Mouse (Mus musculus): ENCODE data around the gene Slc44a3.

Gene Slc44a3

DNA sequence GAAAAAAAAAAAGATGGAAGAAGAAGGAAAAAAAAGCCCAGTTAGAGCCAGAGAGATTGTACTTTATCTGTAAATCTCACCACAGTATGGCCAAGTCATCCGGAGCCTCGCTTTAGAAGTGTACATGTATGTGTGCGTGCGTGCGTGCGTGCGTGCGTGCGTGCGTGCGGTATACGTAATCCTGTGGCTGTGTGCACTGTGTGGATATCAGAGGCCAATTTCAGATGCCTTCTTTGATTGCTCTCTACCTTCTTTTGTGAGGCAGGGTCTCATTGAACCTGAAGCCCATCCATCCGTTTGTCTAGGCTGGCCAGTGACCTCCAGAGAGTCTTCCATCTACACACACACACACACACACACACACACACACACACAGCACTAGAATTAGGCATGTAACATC, 70.7 kb downstream of the Slc44a3 start:
- in situ Hi-C loops (cut with MboI), result no loop called here

DNA sequence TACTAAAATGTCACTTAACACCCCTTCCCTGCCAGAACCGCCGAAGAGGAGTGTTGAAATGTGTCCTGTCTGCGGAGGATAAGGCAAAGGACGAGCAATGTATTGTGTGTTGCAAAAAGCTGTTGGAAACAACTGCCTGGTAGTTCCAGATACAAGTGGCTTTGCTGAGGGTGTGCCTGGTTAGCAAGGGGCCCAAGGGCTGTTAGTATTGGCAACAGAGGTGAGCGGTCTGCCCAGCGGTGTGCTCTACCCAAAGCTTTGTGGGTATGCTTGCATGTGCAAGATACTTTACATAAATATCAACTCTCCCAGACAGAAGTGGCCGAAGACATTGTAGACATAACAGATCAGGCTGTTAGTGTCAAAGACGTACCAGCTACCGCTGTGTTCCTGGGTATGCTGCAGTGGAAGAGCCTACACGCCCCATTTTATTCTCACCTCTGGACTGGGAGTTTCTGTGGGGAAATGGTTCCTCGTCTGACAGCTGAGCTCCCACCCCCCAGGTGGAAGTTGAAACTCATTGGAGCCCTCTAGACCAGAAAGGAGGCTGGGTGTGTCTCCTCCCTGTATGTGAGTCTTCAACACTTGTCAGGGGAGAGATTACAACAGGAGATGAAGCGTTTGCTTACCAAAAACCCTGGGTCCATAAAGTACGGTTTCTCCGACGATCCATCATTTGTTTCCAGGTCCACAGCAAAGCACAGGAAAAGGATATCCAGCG, 71.6 kb downstream of the Slc44a3 start:
- in situ Hi-C loops (cut with MboI), result no loop called here

DNA sequence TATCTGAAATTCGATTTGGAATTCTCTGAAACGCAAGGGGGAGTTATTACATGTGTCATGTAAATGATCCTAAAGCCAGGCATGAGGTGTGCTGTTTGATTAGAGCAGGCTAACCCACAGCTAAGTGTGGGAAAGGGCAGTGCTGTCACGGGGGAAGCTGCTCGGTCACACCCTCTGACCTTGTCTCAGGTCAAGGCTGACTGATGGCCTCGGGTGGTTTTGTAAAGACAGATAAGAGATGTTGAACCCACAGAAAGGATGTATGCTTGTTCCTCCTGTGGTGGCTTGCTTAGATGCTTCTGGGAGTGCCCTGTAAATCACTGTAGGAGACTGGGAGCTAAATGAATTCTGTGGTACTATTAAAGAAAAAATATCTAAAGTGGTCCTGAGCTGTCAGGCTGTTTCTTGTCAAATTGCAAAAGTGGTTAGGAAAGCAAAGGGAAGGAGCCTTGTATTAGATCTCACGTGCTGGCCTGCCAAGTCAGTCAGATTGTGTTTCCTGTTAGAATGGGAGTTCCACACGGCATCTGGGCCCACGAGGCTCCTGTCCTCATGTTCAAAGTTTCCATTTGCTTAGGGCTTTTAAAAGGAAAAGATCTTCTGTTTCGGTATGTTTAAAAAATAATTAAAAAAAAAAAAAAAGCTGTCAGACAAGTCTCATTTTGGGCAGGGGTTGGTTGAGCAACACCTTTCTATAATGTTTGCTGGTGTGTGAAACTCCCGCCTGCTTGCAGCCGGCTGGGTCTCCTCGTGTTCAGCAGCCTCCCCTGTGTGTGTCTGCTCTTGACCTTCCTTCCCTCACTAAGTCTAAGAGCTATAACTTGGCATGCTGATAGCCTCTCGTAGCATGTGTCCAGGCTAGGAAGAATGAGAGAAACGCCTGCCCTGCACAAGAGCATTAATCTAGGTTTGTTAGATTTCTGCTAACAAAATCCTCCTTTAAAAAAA, 73.4 kb downstream of the Slc44a3 start:
- in situ Hi-C loops (cut with MboI), result no loop called here

DNA sequence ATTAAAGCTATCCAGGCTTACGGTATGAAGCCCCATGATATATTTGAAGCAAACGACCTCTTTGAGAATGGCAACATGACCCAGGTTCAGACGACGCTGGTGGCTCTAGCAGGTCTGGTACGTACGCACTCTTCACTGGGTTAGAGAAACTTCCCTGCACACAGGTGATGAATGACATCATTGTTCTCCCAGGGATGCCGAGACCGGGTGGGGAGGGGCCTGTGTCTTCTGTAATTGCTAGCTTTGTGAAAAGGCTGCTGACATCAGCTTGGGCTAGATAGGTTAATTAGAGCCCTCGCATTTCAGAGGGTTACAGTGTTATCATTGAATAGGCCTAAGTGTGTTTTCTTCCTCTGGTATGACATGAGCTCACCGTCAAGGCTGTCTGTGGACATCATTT, 80.8 kb downstream of the Slc44a3 start:
- in situ Hi-C loops (cut with MboI), result no loop called here

DNA sequence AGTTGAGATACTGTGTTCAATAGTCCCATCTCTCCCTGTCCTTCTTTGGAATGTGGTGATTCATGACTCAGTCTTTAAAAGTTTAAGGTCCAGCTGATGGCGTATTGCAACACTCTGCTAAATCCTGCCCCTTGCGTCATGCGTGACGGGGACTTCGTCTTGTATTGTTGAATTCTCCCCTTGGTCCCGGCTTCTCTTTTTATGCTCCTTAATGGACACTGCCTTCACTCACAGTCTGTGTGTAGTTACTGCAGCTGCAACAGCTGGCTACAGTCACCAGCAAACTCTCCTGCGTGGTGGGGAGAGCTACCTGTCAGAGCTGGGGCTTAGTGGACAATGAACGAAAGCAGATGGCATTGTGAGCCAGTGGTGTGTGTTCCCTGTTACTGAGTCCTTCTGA, 82.7 kb downstream of the Slc44a3 start:
- in situ Hi-C loops (cut with MboI), result no loop called here

DNA sequence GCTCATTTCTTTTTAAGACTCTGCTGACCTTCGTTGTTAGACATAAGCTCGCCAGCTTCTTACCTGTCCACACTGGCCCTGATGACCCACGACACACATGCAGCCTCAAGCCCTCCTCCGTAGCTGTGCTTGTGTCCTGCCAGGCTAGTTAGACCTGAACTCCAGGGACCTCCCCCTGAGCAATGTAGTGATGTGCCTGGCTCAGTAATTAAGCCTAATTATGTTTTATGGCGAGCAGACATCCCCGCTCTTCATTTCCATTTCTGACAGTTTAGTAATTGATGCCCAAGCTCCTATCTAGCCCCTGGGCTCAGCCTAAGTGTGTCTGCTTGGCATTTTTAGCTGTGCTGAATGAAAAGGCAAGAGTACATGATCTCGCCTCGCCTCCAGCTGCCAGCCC, 83.6 kb downstream of the Slc44a3 start:
- in situ Hi-C loops (cut with MboI), result no loop called here

DNA sequence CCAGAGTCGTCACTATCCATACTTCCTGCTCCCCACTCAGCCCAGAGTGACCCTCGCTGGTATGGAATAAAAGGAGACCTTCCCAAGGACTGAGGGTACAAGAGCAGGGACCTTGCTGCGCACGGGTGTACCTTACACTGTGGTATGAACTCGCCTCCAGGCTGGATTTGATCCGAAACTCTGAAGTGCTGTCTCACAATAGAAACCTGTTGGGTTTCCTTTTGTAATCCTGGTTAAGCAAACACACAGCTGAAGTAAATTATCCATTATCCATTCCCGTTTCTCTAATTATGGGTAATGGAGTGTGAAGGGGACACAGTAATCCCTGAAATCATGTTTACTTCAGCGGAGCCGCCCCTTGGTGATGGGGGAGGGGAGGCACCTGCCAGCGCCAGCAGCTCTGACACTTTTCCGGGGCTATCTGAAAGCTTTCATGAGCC, 84.2 kb downstream of the Slc44a3 start:
- in situ Hi-C loops (cut with MboI), result no loop called here

DNA sequence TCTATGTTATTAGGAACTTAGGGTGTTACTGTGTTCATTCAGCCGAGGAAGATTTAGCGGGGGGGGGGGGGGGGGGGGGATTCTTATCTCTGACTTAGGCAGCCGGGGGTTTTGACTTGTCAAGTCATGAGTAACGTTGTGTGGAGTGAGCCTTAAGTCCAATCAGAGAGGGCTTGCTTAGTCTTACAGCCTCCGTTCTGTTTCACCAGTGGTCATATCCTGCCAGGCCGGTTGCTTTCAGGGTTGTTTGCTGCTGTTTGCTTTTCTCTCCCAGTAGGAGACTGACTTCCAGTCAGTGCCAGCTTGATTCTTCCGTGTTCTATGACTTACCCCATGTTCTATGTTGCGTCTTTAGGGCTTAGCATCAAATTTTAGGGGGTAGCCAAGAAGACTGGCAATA, 85.8 kb downstream of the Slc44a3 start:
- in situ Hi-C loops (cut with MboI), result no loop called here

DNA sequence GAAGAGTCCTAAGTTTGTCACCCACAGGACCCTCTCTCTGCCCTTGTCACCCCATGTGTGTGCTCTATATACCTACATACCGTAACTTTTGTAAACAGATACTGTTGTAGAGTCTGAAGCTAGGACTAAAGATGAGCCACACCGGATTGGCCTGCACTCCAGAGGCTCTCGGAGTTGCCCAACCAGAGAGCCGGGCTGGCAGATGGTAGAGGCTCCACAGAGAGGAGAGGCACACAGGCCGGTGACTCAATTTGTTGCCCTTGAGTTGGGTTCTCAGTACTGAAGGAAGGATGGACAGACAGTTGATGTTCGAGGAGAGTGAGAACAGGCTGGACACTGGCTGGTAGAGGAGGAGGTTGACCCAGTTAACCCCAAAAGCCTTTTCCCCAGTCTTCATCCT, 87.8 kb downstream of the Slc44a3 start:
- in situ Hi-C loops (cut with MboI), result no loop called here

DNA sequence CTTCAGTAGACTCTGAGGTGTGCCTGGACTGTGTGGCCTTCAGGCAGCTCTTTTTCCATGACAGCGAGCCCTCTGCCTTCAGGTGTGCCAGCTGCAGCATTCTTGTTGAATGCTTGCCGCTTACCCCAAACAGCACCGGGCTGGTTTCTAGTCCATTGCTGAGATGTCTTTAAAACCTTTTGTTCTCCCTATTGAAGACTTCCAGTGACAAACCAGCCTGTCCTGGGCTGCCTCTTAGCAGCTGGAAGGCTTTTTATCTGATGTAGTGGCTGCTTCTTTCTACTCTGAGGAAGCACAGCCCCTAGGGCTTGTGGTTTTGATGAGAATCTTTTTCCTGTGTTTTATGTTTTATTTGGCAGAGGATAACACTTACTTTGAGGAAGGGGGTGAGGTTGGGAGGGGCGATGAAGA, 88.3 kb downstream of the Slc44a3 start:
- in situ Hi-C loops (cut with MboI), result no loop called here

DNA sequence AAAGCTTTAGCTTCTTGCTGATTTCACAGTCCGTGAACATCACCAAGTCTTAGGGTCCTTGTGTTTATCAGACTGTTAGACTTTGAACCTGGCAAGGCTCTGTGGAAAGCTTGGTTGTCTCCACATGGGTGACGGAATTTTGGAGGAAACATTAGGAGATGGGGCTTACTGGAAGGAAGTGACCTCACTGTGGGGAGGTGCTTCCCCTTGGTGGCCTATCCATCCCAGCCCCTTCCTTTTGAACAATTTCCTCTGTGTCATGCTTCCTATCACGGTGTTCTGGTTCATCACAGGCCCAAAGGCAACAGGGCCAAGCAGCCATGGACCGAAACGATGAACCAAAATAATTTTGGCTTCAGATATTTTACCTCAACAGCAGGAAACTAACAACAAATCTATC, 89.9 kb downstream of the Slc44a3 start:
- in situ Hi-C loops (cut with MboI), result no loop called here

DNA sequence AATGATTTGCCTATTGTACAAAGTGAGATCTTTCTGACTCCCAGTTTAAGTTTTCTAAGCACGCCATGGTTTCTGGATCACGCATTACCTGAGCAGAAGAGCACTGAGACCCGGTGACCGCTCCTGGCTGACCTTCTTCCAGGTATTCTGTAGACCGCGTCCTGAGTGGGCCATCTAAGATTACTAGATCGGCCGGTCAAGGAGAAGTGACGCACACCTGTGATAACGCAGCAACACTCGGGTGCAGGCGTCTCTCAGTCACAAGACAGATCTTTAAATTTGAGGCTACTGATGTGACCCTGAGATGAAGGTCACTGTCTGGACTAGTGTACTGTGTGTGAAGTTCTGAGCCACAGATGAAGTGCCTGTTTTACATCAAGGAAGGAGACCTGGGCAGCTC, 90.7 kb downstream of the Slc44a3 start:
- in situ Hi-C loops (cut with MboI), result no loop called here

DNA sequence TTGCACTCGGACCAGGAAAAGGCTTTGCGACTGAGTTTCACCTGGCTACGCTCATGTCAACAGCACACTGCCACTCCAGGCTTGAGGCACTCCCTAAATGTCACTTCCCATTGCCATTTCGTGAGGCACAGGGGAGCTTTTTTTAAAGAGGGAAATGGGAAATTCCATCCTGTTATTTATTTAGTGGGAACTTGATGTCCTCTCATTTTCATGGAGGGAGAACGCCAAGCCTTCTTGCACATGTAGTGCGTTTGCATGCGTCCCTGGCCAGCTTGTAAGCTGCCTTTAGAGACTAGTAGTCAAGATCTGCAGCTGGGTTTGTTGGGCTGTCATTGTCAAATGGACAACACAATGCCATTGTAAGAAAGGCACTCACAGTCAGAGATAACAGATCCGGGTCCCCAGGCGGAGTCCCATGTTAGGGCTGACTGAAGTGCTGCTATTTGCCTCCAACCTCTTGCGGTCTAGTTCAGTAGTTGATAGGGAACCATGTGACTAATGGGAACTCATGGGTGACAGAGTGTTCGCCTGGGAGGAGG, 92.5 kb downstream of the Slc44a3 start:
- in situ Hi-C loops (cut with MboI), result no loop called here

DNA sequence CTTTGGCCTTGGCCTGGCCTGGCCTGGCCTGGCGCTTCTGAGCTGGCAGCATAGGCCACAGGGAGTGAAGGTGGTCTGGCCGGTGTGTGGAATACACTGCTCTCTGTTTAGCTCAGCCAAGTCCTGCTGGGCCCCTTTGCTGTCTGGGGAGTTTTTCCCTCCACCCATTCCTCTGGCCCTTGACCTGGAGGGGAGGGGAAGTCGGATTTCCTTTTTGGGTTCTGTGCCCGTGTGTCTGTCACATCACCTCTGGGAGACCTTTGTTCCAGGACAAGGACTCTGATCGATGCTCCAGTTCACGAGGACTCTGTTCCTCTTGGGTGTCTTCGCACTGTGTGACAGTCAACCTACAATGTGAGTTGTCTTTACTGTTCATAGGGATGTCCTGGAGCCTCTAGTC, 94.2 kb downstream of the Slc44a3 start:
- in situ Hi-C loops (cut with MboI), result no loop called here

DNA sequence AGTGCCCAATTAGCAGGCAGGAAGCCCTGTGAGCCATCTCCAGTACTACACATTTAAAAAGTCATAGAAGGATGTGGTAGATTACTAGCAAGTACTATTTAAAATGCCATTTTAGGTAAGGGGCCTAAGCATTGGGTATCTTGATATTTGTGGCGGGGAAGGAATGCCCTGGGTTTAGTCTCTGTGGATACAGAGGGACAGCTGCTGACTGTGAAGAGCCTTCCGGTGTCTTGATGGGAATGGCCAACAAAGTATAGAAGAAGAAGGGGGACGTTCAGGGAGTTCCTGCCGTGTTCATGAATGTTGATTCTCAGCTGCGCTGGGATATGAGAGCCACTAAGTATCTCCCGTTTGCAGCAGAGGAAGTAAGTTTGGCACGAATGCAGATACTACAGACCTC, 95.1 kb downstream of the Slc44a3 start:
- in situ Hi-C loops (cut with MboI), result no loop called here

DNA sequence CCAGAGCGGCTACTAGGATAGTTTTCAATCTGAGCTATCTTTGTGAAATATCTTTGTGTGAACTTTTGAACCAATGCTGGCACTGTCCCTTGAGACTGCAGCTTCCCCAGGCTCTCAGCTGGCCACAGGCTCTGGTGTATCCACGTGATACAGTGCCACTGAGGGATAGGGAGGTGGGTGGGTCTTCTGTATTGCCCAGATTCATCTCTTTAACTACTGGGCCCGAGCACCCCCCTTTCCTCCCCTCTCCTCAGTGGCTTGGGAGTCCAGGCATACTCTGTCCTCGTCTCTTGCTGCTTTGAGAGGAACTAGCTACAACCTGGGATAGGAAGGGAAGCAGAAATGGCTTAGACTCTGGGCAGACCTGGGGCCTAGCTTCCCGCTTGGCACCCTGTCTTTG, 96.9 kb downstream of the Slc44a3 start:
- in situ Hi-C loops (cut with MboI), result no loop called here

DNA sequence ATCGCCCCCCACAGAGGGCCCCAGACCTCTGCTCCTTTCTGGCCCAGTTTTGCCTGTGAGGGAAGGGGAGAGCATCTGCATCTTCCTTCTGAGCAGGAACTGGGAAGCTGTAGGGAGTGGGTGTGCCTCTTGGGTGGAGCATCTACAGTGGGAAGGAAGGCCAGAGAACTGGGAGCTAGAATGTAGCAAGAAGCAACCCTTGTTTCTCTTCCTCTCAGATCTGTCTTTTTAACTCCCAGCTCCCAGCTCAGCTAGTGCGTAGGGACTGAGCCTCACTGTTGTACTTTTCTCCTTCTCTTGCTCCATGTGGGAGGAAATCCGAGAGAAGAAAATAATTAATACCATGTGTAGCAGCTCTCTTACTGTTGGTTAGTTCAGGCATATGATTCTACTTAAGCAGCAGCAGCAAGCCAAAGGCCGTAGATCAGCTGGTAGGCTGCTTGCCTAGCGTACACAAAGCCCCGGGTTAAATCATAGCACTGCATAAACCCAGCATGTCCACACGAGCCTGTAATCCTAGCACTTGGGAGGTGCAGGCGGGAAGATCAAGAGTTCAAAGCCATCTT, 98.2 kb downstream of the Slc44a3 start:
- in situ Hi-C loops (cut with MboI), result no loop called here

DNA sequence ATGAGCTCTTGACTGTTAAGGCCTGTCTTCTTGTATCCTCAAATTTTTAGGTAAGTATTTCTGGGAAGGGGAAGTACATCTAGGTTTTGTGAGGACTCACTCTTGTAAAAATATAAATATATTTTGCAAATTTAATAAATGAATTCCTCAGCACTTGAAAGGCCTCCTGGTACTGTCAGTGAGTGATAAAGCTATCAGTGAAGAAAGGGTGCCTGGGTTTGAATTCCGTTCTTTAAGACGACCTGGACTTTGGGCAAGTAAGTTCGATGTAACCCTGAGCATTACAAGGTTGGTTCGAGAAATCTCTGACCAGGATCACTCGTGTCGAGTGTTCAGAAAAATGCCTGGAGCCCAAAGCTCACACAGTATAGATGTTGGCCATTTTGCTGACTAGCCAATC, 98.8 kb downstream of the Slc44a3 start:
- in situ Hi-C loops (cut with MboI), result no loop called here

DNA sequence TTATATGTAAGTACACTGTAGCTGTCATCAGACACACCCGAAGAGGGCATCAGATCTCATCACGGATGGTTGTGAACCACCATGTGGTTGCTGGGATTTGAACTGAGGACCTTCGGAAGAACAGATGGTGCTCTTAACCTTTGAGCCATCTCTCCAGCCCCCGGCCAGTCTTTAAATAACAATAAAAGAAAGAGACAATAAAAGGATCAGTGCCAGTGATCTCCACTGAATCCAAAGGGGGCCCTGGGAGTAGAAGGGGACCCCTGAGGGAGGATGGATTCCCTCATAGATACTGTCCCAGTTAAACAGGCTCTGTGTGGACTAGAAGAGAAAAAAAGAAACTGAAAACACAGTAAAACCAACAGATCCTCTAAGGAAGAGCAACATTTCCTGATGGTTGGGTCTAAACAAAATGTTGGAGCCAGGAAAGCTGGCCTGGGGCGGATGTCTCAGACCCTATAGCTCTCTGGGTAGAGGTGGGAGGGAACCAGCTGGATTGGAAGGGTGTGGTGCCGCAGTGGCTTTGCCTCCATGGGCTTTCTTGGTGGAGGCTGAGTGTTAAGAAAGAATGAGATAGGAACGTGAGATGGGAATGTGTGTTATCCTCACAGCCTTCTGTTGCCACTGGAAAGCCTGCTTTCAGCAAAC, 101.8 kb downstream of the Slc44a3 start:
- in situ Hi-C loops (cut with MboI), result no loop called here

DNA sequence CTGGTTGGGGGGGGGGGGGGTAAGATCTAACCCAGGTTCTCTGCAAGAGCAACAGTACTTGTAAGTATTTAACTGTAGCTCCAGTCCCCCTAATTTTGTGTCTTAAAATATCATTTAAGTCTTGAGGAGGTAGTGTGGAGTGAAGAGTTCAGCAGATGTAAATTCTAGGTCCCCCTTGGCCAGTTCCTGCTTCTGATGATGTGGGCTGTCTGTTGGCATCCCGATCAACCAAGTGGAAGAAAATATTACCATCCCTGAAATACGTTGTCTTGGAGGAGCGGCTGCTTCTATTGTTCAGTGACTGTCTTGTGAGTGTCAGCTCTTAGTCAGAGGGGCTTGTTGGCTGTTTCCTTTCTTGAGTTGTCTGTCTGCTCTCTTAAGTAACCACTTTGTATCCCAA, 102.7 kb downstream of the Slc44a3 start:
- in situ Hi-C loops (cut with MboI), result no loop called here

DNA sequence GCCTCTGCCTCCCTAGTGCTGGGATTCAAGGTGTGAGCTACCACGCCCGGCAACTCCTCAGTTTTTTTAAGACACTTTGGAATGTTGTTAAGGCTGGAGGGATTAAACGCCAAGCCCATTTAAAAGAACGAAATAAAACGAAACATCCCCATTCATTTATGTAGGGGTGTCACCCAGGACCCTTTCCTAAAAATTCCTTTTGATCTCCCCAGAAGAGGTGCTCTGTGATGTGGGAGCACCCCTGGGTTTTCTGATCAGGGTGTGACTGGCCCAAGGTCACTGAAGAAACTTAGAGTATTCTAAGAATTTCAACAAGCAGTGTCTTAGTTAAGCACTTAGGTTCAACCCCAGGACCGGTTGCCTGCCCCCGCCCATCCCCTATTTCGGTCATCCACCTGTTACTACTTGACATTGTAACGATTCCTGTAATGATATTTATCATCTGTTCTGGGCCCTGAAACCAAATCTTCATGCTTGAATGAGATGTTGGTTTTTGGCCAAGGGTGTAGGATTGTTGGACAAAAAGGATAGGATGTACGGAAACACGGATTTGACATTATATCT, 103.4 kb downstream of the Slc44a3 start:
- in situ Hi-C loops (cut with MboI), result no loop called here

DNA sequence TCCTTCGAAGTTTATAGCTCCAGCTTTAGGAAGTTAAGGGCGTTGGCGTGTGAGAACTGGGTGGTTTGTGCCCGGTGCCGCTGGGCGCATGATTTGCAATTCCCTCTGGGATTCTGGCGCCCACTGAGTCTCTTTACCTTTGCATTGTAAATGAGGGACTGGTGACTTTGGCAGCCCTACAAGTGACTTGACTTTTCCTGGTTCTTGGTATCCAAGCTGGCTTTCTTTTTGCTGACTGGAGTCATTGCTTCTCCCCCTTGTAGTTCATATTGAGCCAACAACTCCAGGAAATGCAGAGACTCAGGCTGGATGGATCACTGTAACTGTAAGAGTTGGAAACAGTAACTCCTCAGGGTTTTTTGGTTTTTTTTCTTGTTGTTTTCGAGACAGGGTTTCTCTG, 104.0 kb downstream of the Slc44a3 start:
- in situ Hi-C loops (cut with MboI), result no loop called here
